23 mouse cellular contexts compared by ENCODE assay signal in the genomic region with DNA sequence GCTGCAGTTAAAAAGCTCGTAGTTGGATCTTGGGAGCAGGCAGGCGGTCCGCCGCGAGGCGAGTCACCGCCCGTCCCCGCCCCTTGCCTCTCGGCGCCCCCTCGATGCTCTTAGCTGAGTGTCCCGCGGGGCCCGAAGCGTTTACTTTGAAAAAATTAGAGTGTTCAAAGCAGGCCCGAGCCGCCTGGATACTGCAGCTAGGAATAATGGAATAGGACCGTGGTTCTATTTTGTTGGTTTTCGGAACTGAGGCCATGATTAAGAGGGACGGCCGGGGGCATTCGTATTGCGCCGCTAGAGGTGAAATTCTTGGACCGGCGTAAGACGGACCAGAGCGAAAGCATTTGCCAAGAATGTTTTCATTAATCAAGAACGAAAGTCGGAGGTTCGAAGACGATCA.
DNase-seq lines count a peak whose midpoint lies in the region; ATAC-seq lines count a peak whose summit lies in the region.
"Had no signal": no experiment of that assay in that cellular context is flagged by ENCODE, and none has a peak within 500 bp of the region (broad histone marks: within the 10 kb centered on the region; RNA-seq: fewer than 3 reads in every experiment).

No protein-coding gene starts in this region.

- H3K27ac ChIP-seq in hindbrain, embryonic 10.5 days, result no peak overlapping the region
- no peak overlapping the region for H3K27ac ChIP-seq in hindbrain, embryonic 11.5 days (ENCODE audit: low read depth, low read length)
- H3K27ac ChIP-seq: forebrain, embryonic 12.5 days; heart, adult 2 months; heart, embryonic 15.5 days; kidney, postnatal 0 days; layer of hippocampus, adult 2 months; left cerebral cortex, adult 2 months; limb, embryonic 12.5 days; liver, embryonic 13.5 days; lung, embryonic 15.5 days; midbrain, embryonic 15.5 days had no signal

- no peaks in the 10 kb centered on the region for H3K36me3 ChIP-seq in hindbrain, embryonic 10.5 days
- H3K36me3 ChIP-seq in hindbrain, embryonic 11.5 days (ENCODE audit: control insufficient read depth, insufficient read depth, low read length), result no peaks in the 10 kb centered on the region
- H3K36me3 ChIP-seq: forebrain, embryonic 12.5 days; heart, embryonic 15.5 days; limb, embryonic 12.5 days; liver, embryonic 13.5 days; lung, embryonic 15.5 days; midbrain, embryonic 15.5 days had no signal

- peak; percentile 25 to 63 for DNase-seq in adrenal gland, adult (ENCODE audit: inconsistent age in 2 of 2, low spot score in 1 of 2)
- DNase-seq in adrenal gland, adult 8-10 months, result no peak
- DNase-seq in hindbrain, embryonic 10.5 days (ENCODE audit: low spot score), result peak; percentile 8
- DNase-seq in hindbrain, embryonic 11.5 days (ENCODE audit: low spot score), result no peak
- peak; percentile 29 to 45 for DNase-seq in left cerebral cortex, postnatal 36 days (ENCODE audit: low spot score in 2 of 2)
- no peak for DNase-seq in left cerebral cortex, adult 18-20 months (ENCODE audit: low spot score in 2 of 2)
- DNase-seq in thymus, postnatal 25 days, result peak; percentile 12
- no peak for DNase-seq in thymus, postnatal 0 days (ENCODE audit: low spot score)
- DNase-seq: retina, postnatal 1 day had no signal

- WGBS in hindbrain, embryonic 10.5 days, result 68% methylated on average over 33 of the region's 33 CpGs
- WGBS in hindbrain, embryonic 11.5 days, result 63% methylated on average over 20 of the region's 33 CpGs

- H3K27me3 ChIP-seq in hindbrain, embryonic 10.5 days (ENCODE audit: insufficient read depth, poor library complexity, severe bottlenecking), result no peaks in the 10 kb centered on the region
- H3K27me3 ChIP-seq in hindbrain, embryonic 11.5 days (ENCODE audit: control insufficient read depth, insufficient read depth, low read length), result no peaks in the 10 kb centered on the region
- H3K27me3 ChIP-seq: forebrain, embryonic 12.5 days; heart, embryonic 15.5 days; limb, embryonic 12.5 days; liver, embryonic 13.5 days; lung, embryonic 15.5 days; megakaryocyte, embryonic 14.5 days; midbrain, embryonic 15.5 days; Patski had no signal

- no peaks in the 10 kb centered on the region for H3K4me1 ChIP-seq in hindbrain, embryonic 10.5 days (replicated peaks)
- no peaks in the 10 kb centered on the region for H3K4me1 ChIP-seq in hindbrain, embryonic 11.5 days (replicated peaks; ENCODE audit: control insufficient read depth, insufficient read depth, low read length)
- H3K4me1 ChIP-seq: forebrain, embryonic 12.5 days; heart, embryonic 15.5 days; limb, embryonic 12.5 days; liver, embryonic 13.5 days; lung, embryonic 15.5 days; megakaryocyte, embryonic 14.5 days; midbrain, embryonic 15.5 days had no signal

- intact Hi-C loops in left cerebral cortex, postnatal 36 days (cut with DNase I), result no loop called here

- no peak overlapping the region for H3K4me3 ChIP-seq in hindbrain, embryonic 10.5 days
- no peak overlapping the region for H3K4me3 ChIP-seq in hindbrain, embryonic 11.5 days (ENCODE audit: low read depth, low read length)
- H3K4me3 ChIP-seq: forebrain, embryonic 12.5 days; heart, adult 2 months; heart, embryonic 15.5 days; layer of hippocampus, adult 2 months; left cerebral cortex, adult 2 months; limb, embryonic 12.5 days; liver, embryonic 13.5 days; lung, embryonic 15.5 days; megakaryocyte, embryonic 14.5 days; midbrain, embryonic 15.5 days; myocyte had no signal

- H3K9ac ChIP-seq in hindbrain, embryonic 11.5 days (ENCODE audit: low read depth, low read length), result no peak overlapping the region
- H3K9ac ChIP-seq: forebrain, embryonic 12.5 days; heart, embryonic 15.5 days; limb, embryonic 12.5 days; liver, embryonic 13.5 days; lung, embryonic 15.5 days; midbrain, embryonic 15.5 days had no signal

- no peak for ATAC-seq in hindbrain, embryonic 11.5 days (ENCODE audit: low FRiP score)
- ATAC-seq: CD4-positive, CD25-positive, alpha-beta regulatory T cell, adult 4 months; midbrain, embryonic 15.5 days; Patski had no signal

- H3K9me3 ChIP-seq in hindbrain, embryonic 10.5 days, result peaks cover 23% of the 10 kb centered on the region
- no peaks in the 10 kb centered on the region for H3K9me3 ChIP-seq in hindbrain, embryonic 11.5 days (ENCODE audit: control insufficient read depth, low read length)
- H3K9me3 ChIP-seq: heart, embryonic 15.5 days; liver, embryonic 13.5 days; lung, embryonic 15.5 days; midbrain, embryonic 15.5 days had no signal

- H3K4me2 ChIP-seq in hindbrain, embryonic 11.5 days (replicated peaks; ENCODE audit: low read depth, low read length), result no peak overlapping the region
- H3K4me2 ChIP-seq: forebrain, embryonic 12.5 days; heart, embryonic 15.5 days; limb, embryonic 12.5 days; liver, embryonic 13.5 days; lung, embryonic 15.5 days; midbrain, embryonic 15.5 days had no signal

Comparison
In these comparisons a context has a peak if more than half of its experiments do, and no peak if none do; other contexts are left out.
1. DNase-seq: peak in adrenal gland, adult (2 of 2), hindbrain, embryonic 10.5 days (single experiment), left cerebral cortex, postnatal 36 days (2 of 2) and thymus, postnatal 25 days (single experiment); none in adrenal gland, adult 8-10 months (single experiment), hindbrain, embryonic 11.5 days (single experiment), left cerebral cortex, adult 18-20 months (0 of 2) and thymus, postnatal 0 days (single experiment).